Comparison of ENCODE assay signal across 8 mouse cellular contexts in genomic region chr8:4612932-4613853, GRCm38 (mm10). TPM values are rescaled to one million over a fixed set of nuclear protein-coding genes. Genes with fewer than 3 reads are reported as not detected.
DNase-seq lines count a peak whose midpoint lies in the region; ATAC-seq lines count a peak whose summit lies in the region.

Zfp958 (plus strand) TSS chr8:4613167.

- ATAC-seq in megakaryocyte progenitor cell, adult 5-6 weeks (replicated peaks; ENCODE audit: poor library complexity), result peak; percentile 97

- DNase-seq in adipocyte (ENCODE audit: low spot score), result peak; percentile 98
- peak; percentile 95 for DNase-seq in embryo, embryonic 10 days (ENCODE audit: low spot score)
- DNase-seq in gastrocnemius, postnatal 10 days, result peak; percentile 83
- peak; percentile 97 for DNase-seq in induced T-regulatory cell, adult 2 months (ENCODE audit: low read depth)
- peak; percentile 95 to 99 for DNase-seq in left cerebral cortex, adult 9 months (ENCODE audit: low spot score in 2 of 2)
- peak; percentile 90 for DNase-seq in right cerebral cortex, postnatal 14 days
- peak; percentile 86 to 90 for DNase-seq in urinary bladder, postnatal 36 days (ENCODE audit: low spot score in 2 of 2)

RNA-seq across cellular contexts. Expression of gene Zfp958, which starts in this region (rescaled TPM):
- total RNA-seq in gastrocnemius, postnatal 10 days (2021), result 1 to 10 TPM; 7.1 to 8.8 TPM
- total RNA-seq in megakaryocyte progenitor cell, adult 5-6 weeks (2015), result 22.7 and 27.5 TPM in 2 replicates
- total RNA-seq in megakaryocyte progenitor cell, adult 5-6 weeks (2017), result 10.8 and 13.6 TPM in 2 replicates

Comparison
In these comparisons a context has a peak if more than half of its experiments do, and no peak if none do; other contexts are left out.
1. Peak in every context shown above with its lines: DNase-seq and ATAC-seq.